Mouse (Mus musculus) forebrain, postnatal 0 days (tissue): ENCODE results near the gene Slc46a3. TPM values are rescaled to one million over a fixed set of nuclear protein-coding genes. Genes with fewer than 3 reads are reported as not detected.

Source experiments
- ATAC-seq: fragments of 200-750 bp; cut with Nextera tagmentation; 2 replicates; pipeline ENCODE4 v1.8.0; 2017; ENCODE audit warnings: mild to moderate bottlenecking, moderate library complexity
- DNase-seq: peaks from one replicate; pipeline ENCODE4 v3.0.0-alpha.2; 2015
- H3K27ac ChIP-seq: fragments of 300-500 bp; sonication (generic); 2 replicates; pipeline ENCODE4 v1.5.1; 2014; ENCODE audit warnings: low read depth, mild to moderate bottlenecking, antibody characterized with exemption, low read length, moderate library complexity, mixed read lengths
- H3K27me3 ChIP-seq: fragments of 300-500 bp; sonication (generic); 2 replicates; pipeline ENCODE4 v1.6.1; 2014; ENCODE audit warnings: mild to moderate bottlenecking, low read length, mixed read lengths; ENCODE audit not compliant: insufficient read depth
- H3K36me3 ChIP-seq: fragments of 300-500 bp; sonication (generic); 2 replicates; pipeline ENCODE4 v1.6.1; 2014; ENCODE audit warnings: mild to moderate bottlenecking, moderate library complexity; ENCODE audit not compliant: insufficient read depth
- H3K4me1 ChIP-seq: fragments of 300-500 bp; sonication (generic); 2 replicates; pipeline ENCODE4 v1.6.1; 2014; ENCODE audit warnings: antibody characterized with exemption; ENCODE audit not compliant: insufficient read depth
- H3K4me2 ChIP-seq: fragments of 300-500 bp; sonication (generic); 2 replicates; pipeline ENCODE4 v1.6.1; 2014; ENCODE audit warnings: low read depth, mild to moderate bottlenecking, moderate library complexity
- H3K4me3 ChIP-seq: fragments of 300-500 bp; sonication (generic); 2 replicates; pipeline ENCODE4 v1.5.1; 2014; ENCODE audit warnings: low read depth, low read length, mixed read lengths
- H3K9ac ChIP-seq: fragments of 300-500 bp; sonication (generic); 2 replicates; pipeline ENCODE4 v1.6.1; 2014; ENCODE audit warnings: mild to moderate bottlenecking
- H3K9me3 ChIP-seq: fragments of 300-500 bp; sonication (generic); 2 replicates; pipeline ENCODE4 v1.6.1; 2016; ENCODE audit warnings: low read length
- CTCF ChIP-seq: sonication (generic); IDR thresholded peaks from 2 replicates; pipeline ENCODE4 v1.5.1; 2016; ENCODE audit warnings: antibody characterized with exemption, control low read depth, low read depth
- WGBS: fragments of 180-500 bp; shearing (Covaris S2); extraction: QIAGEN DNeasy Blood & Tissue Kit; methylation state at CpG from one replicate; pipeline ENCODE4 v1.1.7; 2014; 5-methylcytosine and 5-hydroxymethylcytosine counted together
- polyA plus RNA-seq: library from polyadenylated mRNA; unstranded; fragments of >200 nt; fragmentation: Nextera tagmentation; extraction: Ambion mirVana; gene quantifications from 2 replicates; pipeline ENCODE4 v1.2.1, GENCODE M21; 2015
- total RNA-seq: library from RNA; depleted of rRNA; stranded (reverse); fragments of >200 nt; gene quantifications from 2 replicates; pipeline ENCODE4 v1.2.3, GENCODE M21; 2014

Gene Slc46a3
- total and polyA plus RNA-seq, 2 experiments from 2014 or later = 3.2 to 4.6 TPM

- H3K36me3 ChIP-seq = peaks cover 74% of the 10 kb centered on the region
- 84% methylated on average over 6 of the region's 6 CpGs for WGBS
Observed at GRCm38 (mm10) chr5:147877520-147877919, 17.1 kb downstream of the Slc46a3 start.

GRCm38 (mm10) chr5:147875210-147875609, 19.4 kb downstream of the Slc46a3 start:
- Histone ChIP-seq H3K27ac (no peak overlapping the region), H3K27me3 (no peaks in the 10 kb centered on the region), H3K4me3 (no peak overlapping the region), H3K4me2 (no peak overlapping the region), H3K9ac (no peak overlapping the region), H3K9me3 (no peaks in the 10 kb centered on the region), H3K4me1 (no peaks in the 10 kb centered on the region), H3K36me3 (peaks cover 74% of the 10 kb centered on the region)
- TF ChIP-seq CTCF = no peak
- ATAC-seq = no peak
- WGBS = over 99% methylated on average over 8 of the region's 8 CpGs
- DNase-seq = no peak

More at GRCm38 (mm10) chr5:147877520-147877919, 17.1 kb downstream of the Slc46a3 start:
- DNase-seq (no peak), ATAC-seq (no peak)
- H3K9me3 ChIP-seq = no peaks in the 10 kb centered on the region
- H3K4me1 ChIP-seq = no peaks in the 10 kb centered on the region
- no peak overlapping the region for H3K9ac ChIP-seq
- no peaks in the 10 kb centered on the region for H3K27me3 ChIP-seq
- H3K4me2 ChIP-seq = no peak overlapping the region
- H3K4me3 ChIP-seq = no peak overlapping the region
- TF ChIP-seq CTCF = peak; percentile 46
- no peak overlapping the region for H3K27ac ChIP-seq

- Histone ChIP-seq H3K4me3 (no peak overlapping the region), H3K9ac (no peak overlapping the region), H3K4me2 (no peak overlapping the region), H3K27ac (no peak overlapping the region), H3K4me1 (no peaks in the 10 kb centered on the region), H3K27me3 (no peaks in the 10 kb centered on the region), H3K9me3 (no peaks in the 10 kb centered on the region), H3K36me3 (peaks cover 78% of the 10 kb centered on the region)
- ATAC-seq (no peak), DNase-seq (no peak)
- no peak for TF ChIP-seq CTCF
- WGBS = 92% methylated on average over 18 of the region's 18 CpGs
Observed at GRCm38 (mm10) chr5:147874491-147875065, 20.0 kb downstream of the Slc46a3 start.

- Histone ChIP-seq H3K27me3 (no peaks in the 10 kb centered on the region), H3K4me3 (no peak overlapping the region), H3K9me3 (no peaks in the 10 kb centered on the region), H3K9ac (no peak overlapping the region), H3K4me2 (no peak overlapping the region), H3K36me3 (peaks cover 83% of the 10 kb centered on the region), H3K4me1 (no peaks in the 10 kb centered on the region), H3K27ac (no peak overlapping the region)
- 94% methylated on average over 15 of the region's 15 CpGs for WGBS
- DNase-seq = no peak
- TF ChIP-seq CTCF = no peak
- no peak for ATAC-seq
Observed at GRCm38 (mm10) chr5:147871091-147871820, 23.4 kb downstream of the Slc46a3 start.

DNA sequence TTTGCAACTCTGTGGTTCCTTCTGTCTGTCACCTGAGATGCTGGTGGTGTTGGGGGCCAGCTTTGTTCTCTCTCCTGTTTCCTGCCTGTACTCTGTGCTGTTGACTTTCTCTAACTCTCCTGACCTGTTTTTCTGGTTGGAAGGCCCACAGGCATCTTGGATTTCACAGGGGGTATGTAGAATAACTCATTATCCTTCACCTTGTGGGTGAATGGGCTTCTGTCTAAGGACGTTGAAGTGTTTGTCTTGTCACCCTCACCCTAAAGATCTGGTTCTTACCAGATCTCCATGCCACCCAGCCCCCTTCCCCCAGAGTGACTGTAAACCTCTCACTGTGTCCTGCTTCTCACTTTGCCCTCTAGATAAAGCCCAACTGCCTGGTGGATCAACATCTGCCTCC, 24.3 kb downstream of the Slc46a3 start:
- Histone ChIP-seq H3K9me3 (no peaks in the 10 kb centered on the region), H3K4me1 (no peaks in the 10 kb centered on the region), H3K27me3 (no peaks in the 10 kb centered on the region), H3K4me2 (no peak overlapping the region), H3K9ac (no peak overlapping the region), H3K4me3 (no peak overlapping the region), H3K27ac (no peak overlapping the region), H3K36me3 (peaks cover 82% of the 10 kb centered on the region)
- no peak for ATAC-seq
- 96% methylated on average over 1 of the region's 1 CpGs for WGBS
- TF ChIP-seq CTCF = no peak
- DNase-seq = no peak

DNA sequence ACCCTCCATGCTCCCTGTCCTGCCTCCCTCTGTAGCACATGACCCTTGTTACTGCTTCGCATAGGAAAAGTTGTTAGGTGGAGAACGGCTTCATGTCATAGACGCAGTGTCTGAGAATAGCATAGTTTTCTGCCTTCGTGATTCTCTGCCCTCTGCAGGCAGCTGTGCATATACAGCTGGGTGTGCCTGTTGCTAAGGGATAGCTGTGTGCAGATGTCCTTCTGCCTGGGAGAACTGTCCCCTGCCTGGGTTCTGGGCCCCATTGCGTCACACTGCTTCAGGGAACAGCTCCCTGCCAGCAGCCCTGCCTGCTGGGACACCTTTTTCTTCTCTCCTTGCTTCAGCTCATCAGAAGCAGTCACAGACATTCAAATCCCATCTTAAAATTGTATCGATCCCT, 25.0 kb downstream of the Slc46a3 start:
- WGBS = 93% methylated on average over 6 of the region's 6 CpGs
- no peak overlapping the region for H3K9ac ChIP-seq
- H3K4me2 ChIP-seq = no peak overlapping the region
- no peaks in the 10 kb centered on the region for H3K27me3 ChIP-seq
- peaks cover 79% of the 10 kb centered on the region for H3K36me3 ChIP-seq
- no peak for ATAC-seq
- no peaks in the 10 kb centered on the region for H3K9me3 ChIP-seq
- H3K4me3 ChIP-seq = no peak overlapping the region
- no peak for TF ChIP-seq CTCF
- no peak for DNase-seq
- no peaks in the 10 kb centered on the region for H3K4me1 ChIP-seq
- H3K27ac ChIP-seq = no peak overlapping the region

GRCm38 (mm10) chr5:147868674-147869073, 25.9 kb downstream of the Slc46a3 start:
- H3K4me2 ChIP-seq = no peak overlapping the region
- peaks cover 79% of the 10 kb centered on the region for H3K36me3 ChIP-seq
- ATAC-seq (no peak), DNase-seq (no peak)
- H3K9me3 ChIP-seq = no peaks in the 10 kb centered on the region
- H3K4me1 ChIP-seq = no peaks in the 10 kb centered on the region
- 94% methylated on average over 4 of the region's 4 CpGs for WGBS
- no peak overlapping the region for H3K9ac ChIP-seq
- no peak overlapping the region for H3K27ac ChIP-seq
- no peak overlapping the region for H3K4me3 ChIP-seq
- peak; percentile 21 for TF ChIP-seq CTCF
- no peaks in the 10 kb centered on the region for H3K27me3 ChIP-seq
